Mouse (Mus musculus) ES-Bruce4 (cell line): ENCODE data around the gene Lrrc58.

ENCODE experiments used
- CTCF ChIP-seq: IDR thresholded peaks from one replicate; pipeline ENCODE4 v1.8.1; 2011; ENCODE audit warnings: low read depth, low read length
- EP300 ChIP-seq: IDR thresholded peaks from 2 replicates; pipeline ENCODE4 v1.6.1; 2011; ENCODE audit warnings: low read depth, low read length; ENCODE audit not compliant: insufficient read depth

DNA sequence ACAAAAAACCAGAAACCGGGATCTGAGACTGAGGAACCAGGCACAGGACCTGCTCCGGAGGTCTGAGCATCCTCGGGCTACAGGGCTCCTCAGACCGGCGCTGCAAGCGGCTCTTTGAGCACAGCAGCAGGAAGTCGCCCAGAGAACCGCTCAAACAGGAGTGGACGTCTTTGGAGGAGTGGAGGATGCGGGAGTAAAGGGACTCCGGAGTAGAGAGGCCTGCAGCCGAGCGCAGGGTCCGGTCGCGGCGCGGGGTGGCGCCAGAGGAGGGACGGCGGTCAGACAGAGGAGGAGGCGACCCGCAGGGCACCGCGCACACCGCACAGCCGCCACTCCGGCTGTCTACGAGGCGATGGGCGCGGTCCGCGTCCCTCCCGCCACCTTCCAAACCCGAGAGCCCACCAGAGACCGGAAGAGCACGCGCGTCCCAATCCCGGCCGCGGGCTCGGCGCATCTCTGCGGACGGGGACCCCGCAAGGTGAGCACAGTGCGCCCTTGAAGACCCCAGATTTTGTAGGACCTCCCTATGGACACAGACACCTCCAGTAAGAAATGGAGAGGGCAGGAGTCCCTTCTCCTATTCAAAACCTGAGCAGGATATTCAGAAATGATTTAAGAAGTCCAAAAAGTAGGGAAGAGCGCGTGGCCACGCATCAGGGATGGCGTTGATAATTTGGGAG lies 48.1 kb downstream of the Lrrc58 start, which contains the start of gene Gpr156:
- TF ChIP-seq EP300 (no peak), CTCF (peak; percentile 31)
